24 mouse cellular contexts compared by ENCODE assay signal in the genomic region with DNA sequence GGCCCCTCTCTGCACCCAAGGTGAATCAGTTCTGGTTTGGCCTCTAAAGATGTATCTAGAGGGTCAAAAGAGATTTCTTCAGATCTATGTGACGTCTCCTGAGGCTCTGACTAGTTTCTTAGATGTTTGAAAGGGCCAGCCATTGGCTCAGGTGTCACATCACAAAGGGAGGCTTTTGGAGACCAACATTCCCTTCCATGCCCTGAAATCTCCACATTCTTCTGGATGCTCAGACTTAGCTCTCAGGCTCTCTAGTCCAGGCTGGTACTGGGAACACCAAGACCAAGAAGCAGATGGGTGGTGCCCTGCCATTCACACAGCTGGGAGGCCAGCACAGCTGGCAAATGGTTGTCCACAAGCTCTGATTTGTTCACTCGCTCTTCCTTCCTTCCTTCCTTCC.
"Had no signal": no experiment of that assay in that cellular context is flagged by ENCODE, and none has a peak within 500 bp of the region (broad histone marks: within the 10 kb centered on the region; RNA-seq: fewer than 3 reads in every experiment).

No protein-coding gene starts in this region.

- H3K4me3 ChIP-seq: intestine, embryonic 15.5 days; layer of hippocampus, adult 2 months; left cerebral cortex, adult 2 months; limb, embryonic 12.5 days; limb, embryonic 15.5 days; midbrain, embryonic 13.5 days; stomach, embryonic 15.5 days had no signal

- H3K9me3 ChIP-seq: intestine, embryonic 15.5 days; limb, embryonic 12.5 days; limb, embryonic 15.5 days; midbrain, embryonic 13.5 days; stomach, embryonic 15.5 days had no signal

- H3K36me3 ChIP-seq: intestine, embryonic 15.5 days; limb, embryonic 12.5 days; limb, embryonic 15.5 days; midbrain, embryonic 13.5 days; stomach, embryonic 15.5 days had no signal

- H3K4me1 ChIP-seq: intestine, embryonic 15.5 days; limb, embryonic 15.5 days; stomach, embryonic 15.5 days had no signal

- DNase-seq: layer of hippocampus, adult 9-11 months; layer of hippocampus, postnatal 36 days; liver, postnatal 0 days; right cerebral cortex, adult 18-20 months; right cerebral cortex, postnatal 14 days; right cerebral cortex, postnatal 4 days; spleen, adult 18-20 months; thymus, adult 2 months; thymus, postnatal 14 days; thymus, postnatal 4 days had no signal

- H3K27me3 ChIP-seq: intestine, embryonic 15.5 days; limb, embryonic 15.5 days had no signal

- H3K4me2 ChIP-seq: intestine, embryonic 15.5 days; limb, embryonic 12.5 days; limb, embryonic 15.5 days; liver, embryonic 11.5 days; lung, embryonic 14.5 days; midbrain, embryonic 13.5 days; stomach, embryonic 15.5 days had no signal

- H3K9ac ChIP-seq: intestine, embryonic 15.5 days; limb, embryonic 12.5 days; limb, embryonic 15.5 days; liver, embryonic 14.5 days; liver, postnatal 0 days; lung, embryonic 14.5 days; midbrain, embryonic 13.5 days; stomach, embryonic 15.5 days had no signal

- ATAC-seq: intestine, embryonic 15.5 days; lung, postnatal 0 days; midbrain, embryonic 13.5 days; midbrain, embryonic 16.5 days had no signal

- H3K27ac ChIP-seq: intestine, embryonic 15.5 days; kidney, postnatal 0 days; layer of hippocampus, adult 2 months; left cerebral cortex, adult 2 months; limb, embryonic 12.5 days; limb, embryonic 15.5 days; liver, embryonic 14.5 days; macrophage; midbrain, embryonic 13.5 days; stomach, embryonic 15.5 days had no signal
